Mouse (Mus musculus): Measurements from ENCODE around the gene Plekhg6.

GRCm38 (mm10) chr6:125360846-125361245, 19.7 kb downstream of the Plekhg6 start:
- TF ChIP-seq POLR2A (IDR thresholded peaks at IDR 0.05; ENCODE audit: low read depth, low read length) (no peak), CTCF (IDR thresholded peaks at IDR 0.05; ENCODE audit: extremely low read depth, insufficient read length, insufficient replicate concordance, low read depth, low read length) (no peak)
